Mouse (Mus musculus): ENCODE measurements around the gene Slc37a1. TPM values are rescaled to one million over a fixed set of nuclear protein-coding genes. Genes with fewer than 3 reads are reported as not detected.

Slc37a1 gene
- polyA plus RNA-seq (2012; rRNA removed): 5.0 and 7.4 TPM in 2 replicates

DNA sequence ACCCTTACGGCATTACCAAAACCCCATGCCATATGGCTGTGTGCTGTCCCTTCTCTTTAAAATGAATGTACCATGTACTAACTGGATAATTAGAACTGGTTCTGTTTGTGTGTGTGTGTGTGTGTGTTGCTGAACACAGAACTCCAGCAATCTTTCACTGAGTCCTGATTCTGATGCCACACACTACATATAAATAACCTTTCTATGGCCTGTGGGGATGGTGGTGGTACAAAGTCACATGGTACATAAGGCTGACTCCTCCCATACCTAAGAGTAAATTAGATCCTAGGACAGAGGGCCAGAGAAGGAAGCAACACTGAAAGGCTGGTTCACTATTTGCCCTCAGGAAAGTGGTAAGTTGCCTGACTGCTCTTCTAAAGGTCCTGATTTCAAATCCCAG is at the start of gene Slc37a1:
Gene Slc37a1, plus strand, starts transcription at position 301 of the 400 bp plus-strand sequence.

DNA sequence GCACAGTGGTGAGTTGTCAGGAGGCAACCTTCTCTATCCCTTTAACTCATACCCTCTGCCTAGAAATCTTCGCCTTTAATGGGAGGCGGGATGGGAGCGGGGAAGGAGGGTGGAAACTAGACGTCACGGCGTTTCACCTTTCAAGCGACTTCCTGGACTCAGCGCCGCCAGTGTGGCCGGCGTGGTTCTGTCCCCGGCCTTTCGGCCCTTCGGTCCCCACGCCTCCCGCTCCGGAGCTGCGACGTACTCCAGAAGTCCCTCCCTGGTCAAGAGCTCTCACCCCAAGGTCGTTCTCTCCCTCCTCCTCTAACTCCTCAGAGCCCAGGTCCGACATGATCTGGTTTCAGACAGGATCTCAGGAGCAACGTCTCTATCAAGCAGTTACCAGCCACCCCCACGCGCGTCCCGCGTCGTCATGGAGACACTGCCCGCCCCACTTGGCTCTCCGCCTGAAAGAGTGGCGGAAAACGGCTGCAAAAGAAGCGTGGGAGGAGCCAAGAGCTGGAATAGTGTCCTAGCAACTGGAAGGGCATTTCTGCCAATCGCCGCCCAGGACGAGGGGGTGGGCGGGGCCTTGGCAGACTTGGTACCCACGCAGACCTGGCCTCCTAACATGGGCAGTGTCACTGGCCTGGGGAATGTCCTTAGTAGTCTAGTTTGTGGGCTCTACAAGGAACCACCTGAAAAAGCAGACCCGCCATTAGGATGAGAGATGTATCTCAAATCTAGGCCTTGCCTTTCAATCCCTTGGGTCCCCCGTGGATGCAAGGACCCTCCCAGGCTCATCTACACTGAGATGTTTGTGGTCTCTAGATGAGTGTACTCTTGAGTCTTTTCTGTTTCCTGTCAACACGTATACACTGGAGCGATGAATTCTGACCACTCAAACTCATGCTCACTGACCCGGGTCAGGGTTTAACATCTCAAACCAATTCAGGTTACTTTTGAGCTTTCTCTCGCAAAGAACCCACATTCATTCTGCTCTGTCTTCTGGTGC is 9.4 kb upstream of the Slc37a1 start, which contains the start of gene Rsph1:
Gene Rsph1, minus strand, starts transcription at position 462 of the 997 bp plus-strand sequence.

DNA sequence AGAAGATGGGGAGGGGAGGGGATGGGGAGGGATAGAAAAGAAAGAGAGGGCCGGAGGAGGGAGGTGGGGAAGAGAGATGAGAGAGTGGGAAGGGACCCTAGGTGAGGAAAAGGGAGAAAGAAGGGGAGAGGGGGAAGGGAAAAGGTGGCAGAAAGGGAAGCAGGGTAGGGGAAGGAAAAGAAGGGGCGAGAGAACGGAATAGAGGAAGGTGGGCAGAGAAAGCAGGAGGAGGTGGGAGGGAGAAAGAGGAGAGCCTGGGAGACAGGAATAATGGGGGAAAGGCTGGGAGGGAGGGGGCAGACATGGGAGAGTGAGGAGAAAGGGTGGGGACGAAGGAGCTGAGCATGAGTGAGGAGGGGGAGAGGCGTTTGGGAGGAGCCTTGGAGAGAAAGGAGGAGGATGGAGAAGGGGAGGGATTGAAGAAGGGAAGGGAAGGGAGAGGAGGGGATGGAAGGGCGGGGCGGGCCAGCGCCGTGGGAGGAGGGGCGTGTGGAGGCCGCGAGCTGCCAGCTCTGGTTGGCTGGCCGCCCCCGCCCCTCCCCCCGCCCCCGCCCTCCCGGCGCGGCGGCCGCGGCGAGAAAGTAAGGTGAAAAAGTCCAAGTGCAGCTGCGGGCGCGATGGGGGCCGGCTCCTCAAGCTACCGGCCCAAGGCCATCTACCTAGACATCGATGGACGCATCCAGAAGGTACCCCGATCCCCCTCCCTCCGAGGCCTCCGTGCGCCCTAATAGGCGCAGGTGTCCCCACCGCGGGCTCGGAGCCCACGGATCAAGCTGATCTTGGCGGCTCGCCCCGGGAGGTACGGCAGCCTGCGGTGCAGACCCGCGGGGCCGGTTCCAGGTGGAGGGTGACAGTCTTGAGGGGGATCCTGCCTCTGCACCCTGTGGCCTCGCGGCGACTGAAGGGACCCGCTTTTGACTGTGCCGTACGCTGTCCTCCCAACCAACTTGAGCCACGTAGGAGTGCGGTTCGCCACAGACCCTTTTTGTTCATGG is 99.4 kb downstream of the Slc37a1 start, which contains the start of gene Pde9a:
Gene Pde9a, plus strand, starts transcription at position 540 of the 995 bp plus-strand sequence.

Other genes starting within 250 kb of the Slc37a1 start
- gene Abcg1, start 229.1 kb upstream of the Slc37a1 start, polyA plus RNA-seq (2012; rRNA removed): 2.8 and 4.1 TPM in 2 replicates
- gene Tff3, start 157.1 kb upstream of the Slc37a1 start, polyA plus RNA-seq (2012; rRNA removed): 0.16 and 2.0 TPM in 2 replicates
- gene Tff2, start 142.5 kb upstream of the Slc37a1 start, polyA plus RNA-seq (2012; rRNA removed): 0.13 TPM in 1 of 2 replicates, not detected in the other
- not detected in 2 replicates for gene Tff1, start 121.5 kb upstream of the Slc37a1 start, polyA plus RNA-seq (2012; rRNA removed)
- gene Tmprss3, start 87.8 kb upstream of the Slc37a1 start, polyA plus RNA-seq (2012; rRNA removed): 0.09 and 0.11 TPM in 2 replicates
- gene Ubash3a, start 78.9 kb upstream of the Slc37a1 start, polyA plus RNA-seq (2012; rRNA removed): 0.97 and 1.2 TPM in 2 replicates
- gene Rsph1, start 9.4 kb upstream of the Slc37a1 start, polyA plus RNA-seq (2012; rRNA removed): 1.0 and 2.0 TPM in 2 replicates
- 38.0 and 41.0 TPM in 2 replicates for gene Pde9a, start 99.4 kb downstream of the Slc37a1 start, polyA plus RNA-seq (2012; rRNA removed)
- gene Wdr4, start 233.2 kb downstream of the Slc37a1 start, polyA plus RNA-seq (2012; rRNA removed): 40.1 and 44.8 TPM in 2 replicates
- gene Ndufv3, start 233.3 kb downstream of the Slc37a1 start, polyA plus RNA-seq (2012; rRNA removed): 126 and 173 TPM in 2 replicates